Mouse (Mus musculus): ENCODE measurements around the gene Cdk5r2. TPM values are rescaled to one million over a fixed set of nuclear protein-coding genes. Genes with fewer than 3 reads are reported as not detected.

Gene Cdk5r2
- polyA plus RNA-seq, 1 experiment from 2014 or later, result 8.4 TPM

DNA sequence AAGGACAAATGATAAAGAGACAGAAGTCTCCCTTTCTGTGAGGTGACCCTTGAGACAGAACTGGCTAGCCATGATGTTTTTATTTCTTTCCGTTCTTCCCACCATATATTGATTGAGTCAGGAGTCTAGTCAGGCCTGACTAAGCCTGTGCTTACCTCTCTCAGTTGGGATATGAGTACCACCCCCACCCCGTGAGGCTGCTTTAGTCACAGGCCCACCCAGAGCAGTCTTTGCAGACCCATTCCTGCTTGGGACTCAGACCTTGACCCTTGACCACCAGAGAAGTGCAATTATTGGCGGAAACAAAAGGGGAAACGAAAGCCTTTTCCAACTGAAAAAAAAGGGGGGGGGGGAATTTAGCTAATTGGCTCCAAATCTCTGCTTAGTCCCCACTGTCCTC is 2.9 kb downstream of the Cdk5r2 start:
- H3K9me3 ChIP-seq (ENCODE audit: control insufficient read depth, low read length), result no peaks in the 10 kb centered on the region
- peak overlapping the region; percentile 76 for H3K27ac ChIP-seq (ENCODE audit: low read depth, low read length)
- peak overlapping the region; percentile 94 for H3K4me3 ChIP-seq (ENCODE audit: low read length)
- H3K4me2 ChIP-seq (ENCODE audit: low read length), result peak overlapping the region; percentile 81
- H3K36me3 ChIP-seq (ENCODE audit: control insufficient read depth, insufficient read depth, low read length), result no peaks in the 10 kb centered on the region
- H3K9ac ChIP-seq (ENCODE audit: low read depth, low read length), result peak overlapping the region; percentile 73
- WGBS, result 4% methylated on average over 4 of the region's 4 CpGs
- peaks cover 21% of the 10 kb centered on the region for H3K4me1 ChIP-seq (ENCODE audit: control insufficient read depth, insufficient read depth, low read depth, low read length)
- no peaks in the 10 kb centered on the region for H3K27me3 ChIP-seq (replicated peaks; ENCODE audit: control insufficient read depth, insufficient read depth, low read length)
- no peak for ATAC-seq

DNA sequence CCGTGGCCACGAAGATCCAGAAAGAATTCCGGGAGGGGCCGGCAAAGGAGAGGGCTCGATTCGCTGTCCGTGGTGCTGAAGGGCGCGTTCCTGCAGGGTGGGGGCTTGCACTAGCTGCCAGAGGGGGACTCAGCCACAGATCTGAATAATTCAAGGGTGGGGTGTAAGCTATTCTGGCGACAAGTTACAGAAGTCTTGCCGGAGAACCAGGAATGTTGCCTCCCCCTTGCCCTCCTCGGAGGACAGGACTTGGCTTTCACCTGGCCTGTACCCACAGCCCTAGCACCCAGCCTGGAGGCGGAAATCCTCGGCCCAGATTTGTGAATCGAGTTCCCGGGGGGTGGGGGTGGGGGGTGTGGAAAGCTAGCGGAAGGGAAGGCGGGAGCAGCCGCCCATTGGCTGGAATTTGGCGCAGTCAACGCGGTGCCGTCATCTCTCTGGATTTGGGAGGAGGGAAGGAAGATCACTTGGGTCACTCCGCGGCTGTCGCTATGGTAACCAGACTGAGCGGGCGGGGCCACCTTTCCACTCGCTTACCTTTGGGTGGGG is 3.5 kb downstream of the Cdk5r2 start:
- Histone ChIP-seq H3K36me3 (ENCODE audit: control insufficient read depth, insufficient read depth, low read length) (no peaks in the 10 kb centered on the region), H3K9me3 (ENCODE audit: control insufficient read depth, low read length) (no peaks in the 10 kb centered on the region), H3K27ac (ENCODE audit: low read depth, low read length) (peak overlapping the region; percentile 76), H3K4me3 (ENCODE audit: low read length) (peak overlapping the region; percentile 94), H3K9ac (ENCODE audit: low read depth, low read length) (peak overlapping the region; percentile 73), H3K4me1 (ENCODE audit: control insufficient read depth, insufficient read depth, low read depth, low read length) (peaks cover 21% of the 10 kb centered on the region), H3K4me2 (ENCODE audit: low read length) (peak overlapping the region; percentile 81), H3K27me3 (replicated peaks; ENCODE audit: control insufficient read depth, insufficient read depth, low read length) (no peaks in the 10 kb centered on the region)
- peak; percentile 73 for ATAC-seq
- under 1% methylated on average over 29 of the region's 29 CpGs for WGBS

DNA sequence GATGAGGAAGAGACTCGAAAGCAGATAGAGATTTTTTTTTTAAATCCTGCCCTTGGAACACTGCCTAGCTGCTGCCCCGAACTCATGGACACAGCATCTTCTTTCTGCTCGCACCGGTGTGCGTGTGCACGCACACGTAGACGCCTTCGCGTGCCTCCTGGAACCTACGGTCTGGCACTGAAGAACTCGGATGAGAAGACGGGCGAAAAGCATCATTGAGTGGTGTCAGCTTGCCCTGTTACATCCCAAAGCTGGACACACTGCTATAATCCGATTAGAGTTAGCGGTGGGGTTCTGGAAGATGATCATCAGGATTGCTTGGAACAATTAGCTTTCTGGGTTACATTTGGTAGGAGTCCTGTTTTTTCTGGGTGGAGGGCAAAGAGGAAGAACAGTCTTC is 4.1 kb downstream of the Cdk5r2 start:
- Histone ChIP-seq H3K4me1 (ENCODE audit: control insufficient read depth, insufficient read depth, low read depth, low read length) (peaks cover 20% of the 10 kb centered on the region), H3K27ac (ENCODE audit: low read depth, low read length) (peak overlapping the region; percentile 69), H3K9me3 (ENCODE audit: control insufficient read depth, low read length) (no peaks in the 10 kb centered on the region), H3K36me3 (ENCODE audit: control insufficient read depth, insufficient read depth, low read length) (no peaks in the 10 kb centered on the region), H3K9ac (ENCODE audit: low read depth, low read length) (peak overlapping the region; percentile 55), H3K27me3 (replicated peaks; ENCODE audit: control insufficient read depth, insufficient read depth, low read length) (no peaks in the 10 kb centered on the region), H3K4me3 (ENCODE audit: low read length) (peak overlapping the region; percentile 94), H3K4me2 (ENCODE audit: low read length) (peak overlapping the region; percentile 81)
- ATAC-seq, result no peak
- 4% methylated on average over 16 of the region's 16 CpGs for WGBS

DNA sequence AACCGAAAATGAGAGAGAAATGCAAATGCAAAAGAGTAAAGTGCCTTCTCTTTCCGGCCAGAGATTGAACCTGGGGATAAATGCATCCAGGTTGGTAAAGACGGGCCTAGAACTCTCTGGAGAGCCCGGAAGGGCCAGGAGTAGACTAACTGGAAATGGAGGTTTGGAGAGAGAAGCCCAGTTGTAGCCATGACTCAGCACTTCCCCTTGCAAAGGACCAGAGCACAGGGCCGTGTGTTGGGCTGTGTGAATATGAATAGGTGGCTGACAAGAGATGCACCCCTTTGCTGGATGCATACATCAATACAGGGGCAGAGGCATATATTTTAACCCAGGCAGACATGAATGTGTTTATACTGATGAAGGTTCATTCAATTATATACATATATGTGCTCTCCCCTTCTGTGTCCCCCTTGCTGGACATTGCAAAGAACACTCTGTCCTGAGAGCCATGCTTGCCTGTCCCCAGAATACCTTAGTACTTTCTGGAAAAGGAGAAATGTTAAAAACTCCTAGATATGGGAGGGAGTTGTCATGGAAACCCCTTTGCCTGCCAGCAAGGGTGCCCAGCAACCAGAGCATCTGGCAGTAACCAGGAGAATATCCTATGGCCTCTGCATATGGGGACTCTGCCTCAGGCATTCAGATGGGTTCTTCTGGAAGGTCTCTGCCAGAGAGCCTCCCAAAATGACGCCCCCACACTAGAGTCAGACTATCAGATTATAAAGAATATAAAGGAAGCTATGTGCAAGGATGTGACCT is 4.7 kb downstream of the Cdk5r2 start:
- no peak overlapping the region for H3K9ac ChIP-seq (ENCODE audit: low read depth, low read length)
- WGBS, result 41% methylated on average over 6 of the region's 6 CpGs

DNA sequence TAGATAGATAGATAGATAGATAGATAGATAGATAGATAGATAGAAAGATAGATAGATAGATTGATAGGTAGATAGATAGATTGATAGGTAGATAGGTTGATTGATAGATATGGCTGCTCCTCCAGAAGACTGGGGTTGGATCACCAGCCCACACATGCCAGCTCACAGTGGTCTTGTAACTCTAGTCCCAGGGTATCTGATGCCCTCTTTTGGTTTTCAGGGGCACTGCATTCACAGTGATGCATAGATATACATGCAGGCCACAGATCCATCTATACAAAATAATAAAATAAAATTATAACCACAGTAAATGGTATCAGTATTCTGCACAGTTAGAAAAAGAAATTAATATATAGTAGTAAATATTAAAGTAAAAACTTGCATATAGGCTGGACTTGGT is 7.0 kb downstream of the Cdk5r2 start:
- Histone ChIP-seq H3K9ac (ENCODE audit: low read depth, low read length) (no peak overlapping the region), H3K27ac (ENCODE audit: low read depth, low read length) (no peak overlapping the region), H3K4me2 (ENCODE audit: low read length) (no peak overlapping the region), H3K4me3 (ENCODE audit: low read length) (no peak overlapping the region), H3K36me3 (ENCODE audit: control insufficient read depth, insufficient read depth, low read length) (no peaks in the 10 kb centered on the region), H3K9me3 (ENCODE audit: control insufficient read depth, low read length) (no peaks in the 10 kb centered on the region), H3K4me1 (ENCODE audit: control insufficient read depth, insufficient read depth, low read depth, low read length) (peaks cover 15% of the 10 kb centered on the region), H3K27me3 (replicated peaks; ENCODE audit: control insufficient read depth, insufficient read depth, low read length) (no peaks in the 10 kb centered on the region)
- ATAC-seq, result no peak

More for the DNA sequence above, 4.7 kb downstream of the Cdk5r2 start:
- Histone ChIP-seq H3K36me3 (ENCODE audit: control insufficient read depth, insufficient read depth, low read length) (no peaks in the 10 kb centered on the region), H3K27me3 (replicated peaks; ENCODE audit: control insufficient read depth, insufficient read depth, low read length) (no peaks in the 10 kb centered on the region), H3K4me2 (ENCODE audit: low read length) (peak overlapping the region; percentile 81), H3K9me3 (ENCODE audit: control insufficient read depth, low read length) (no peaks in the 10 kb centered on the region), H3K27ac (ENCODE audit: low read depth, low read length) (peak overlapping the region; percentile 69), H3K4me3 (ENCODE audit: low read length) (peak overlapping the region; percentile 94), H3K4me1 (ENCODE audit: control insufficient read depth, insufficient read depth, low read depth, low read length) (peaks cover 16% of the 10 kb centered on the region)
- no peak for ATAC-seq

DNA sequence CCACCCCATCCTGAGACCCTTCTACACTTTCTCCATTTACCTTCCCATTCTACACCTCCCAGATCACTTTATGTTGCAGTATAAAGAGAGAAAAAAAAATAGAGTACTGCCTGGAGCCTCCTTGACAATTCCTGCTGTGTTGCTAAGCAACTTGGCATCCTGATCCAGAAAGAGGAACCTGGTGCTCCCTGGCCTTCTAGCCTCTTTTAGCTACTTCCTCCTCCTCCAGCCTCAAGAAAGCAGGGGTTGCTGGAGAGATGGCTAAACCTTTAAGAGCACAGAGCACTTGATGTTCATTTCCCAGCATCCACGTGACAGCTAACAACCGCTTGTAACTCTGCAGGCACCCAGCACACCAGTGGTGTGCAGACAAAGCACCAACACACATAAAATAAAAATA is 17.5 kb downstream of the Cdk5r2 start:
- 36% methylated on average over 2 of the region's 2 CpGs for WGBS
- Histone ChIP-seq H3K27me3 (replicated peaks; ENCODE audit: control insufficient read depth, insufficient read depth, low read length) (no peaks in the 10 kb centered on the region), H3K27ac (ENCODE audit: low read depth, low read length) (no peak overlapping the region), H3K9me3 (ENCODE audit: control insufficient read depth, low read length) (no peaks in the 10 kb centered on the region), H3K36me3 (ENCODE audit: control insufficient read depth, insufficient read depth, low read length) (no peaks in the 10 kb centered on the region), H3K4me3 (ENCODE audit: low read length) (no peak overlapping the region), H3K4me2 (ENCODE audit: low read length) (no peak overlapping the region), H3K4me1 (ENCODE audit: control insufficient read depth, insufficient read depth, low read depth, low read length) (no peaks in the 10 kb centered on the region), H3K9ac (ENCODE audit: low read depth, low read length) (no peak overlapping the region)
- no peak for ATAC-seq

DNA sequence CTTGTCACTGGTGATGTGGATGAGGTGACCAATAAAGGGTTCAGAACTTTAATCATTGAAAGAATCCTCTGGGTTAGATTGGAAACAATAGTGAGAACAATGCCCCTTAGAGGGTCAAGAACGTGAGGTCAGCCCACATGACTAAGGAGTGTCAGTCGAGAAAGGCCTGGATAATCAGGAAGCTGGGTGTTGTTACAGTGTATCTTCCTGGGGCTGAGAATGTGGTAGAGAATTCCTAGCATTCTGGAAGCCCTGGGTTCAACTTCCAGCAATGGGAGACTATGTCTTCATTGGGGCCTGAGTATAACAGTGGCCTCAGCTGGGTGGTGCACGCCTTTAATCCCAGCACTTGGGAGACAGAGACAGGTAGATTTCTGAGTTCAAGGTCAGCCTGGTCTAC is 22.5 kb downstream of the Cdk5r2 start:
- no peak overlapping the region for H3K9ac ChIP-seq (ENCODE audit: low read depth, low read length)
- peaks cover 4% of the 10 kb centered on the region for H3K4me1 ChIP-seq (ENCODE audit: control insufficient read depth, insufficient read depth, low read depth, low read length)
- H3K27me3 ChIP-seq (replicated peaks; ENCODE audit: control insufficient read depth, insufficient read depth, low read length), result peaks cover 22% of the 10 kb centered on the region
- no peak overlapping the region for H3K27ac ChIP-seq (ENCODE audit: low read depth, low read length)
- H3K4me2 ChIP-seq (ENCODE audit: low read length), result no peak overlapping the region
- ATAC-seq, result no peak
- no peaks in the 10 kb centered on the region for H3K9me3 ChIP-seq (ENCODE audit: control insufficient read depth, low read length)
- no peaks in the 10 kb centered on the region for H3K36me3 ChIP-seq (ENCODE audit: control insufficient read depth, insufficient read depth, low read length)
- H3K4me3 ChIP-seq (ENCODE audit: low read length), result no peak overlapping the region
- WGBS, result 62% methylated on average over 3 of the region's 3 CpGs

DNA sequence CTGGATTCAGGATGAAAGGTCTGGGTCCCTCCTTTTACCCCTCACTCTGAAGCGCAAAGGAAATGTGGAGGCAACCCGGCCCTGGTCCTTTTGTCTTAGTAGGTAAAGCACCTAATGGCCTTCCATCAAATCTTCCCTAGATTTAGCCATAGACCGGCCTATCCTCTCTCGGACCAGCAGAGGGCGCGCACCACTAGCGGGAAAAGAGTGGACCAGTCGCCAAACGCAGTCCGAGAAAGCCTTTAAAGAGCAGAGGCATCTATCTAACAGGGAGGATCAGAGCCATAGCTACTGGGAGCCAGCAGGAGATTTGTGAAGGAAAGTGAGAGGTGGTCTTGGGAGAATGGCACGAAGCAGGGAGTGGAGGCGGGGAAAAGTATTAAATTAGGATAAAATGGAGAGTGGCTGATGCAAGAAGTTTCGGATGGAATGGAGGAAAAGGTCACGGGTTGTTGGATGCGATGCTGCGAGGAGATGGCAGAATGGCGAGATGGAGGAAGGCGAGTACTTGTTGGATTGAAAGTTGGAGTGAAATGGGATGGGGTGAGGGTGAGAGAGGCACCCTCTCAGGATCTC is 26.1 kb downstream of the Cdk5r2 start:
- H3K9ac ChIP-seq (ENCODE audit: low read depth, low read length), result no peak overlapping the region
- H3K4me2 ChIP-seq (ENCODE audit: low read length), result peak overlapping the region; percentile 48
- 0 out of 2 replicates have a peak, but pooled peaks have one; percentile 58 for ATAC-seq
- no peaks in the 10 kb centered on the region for H3K9me3 ChIP-seq (ENCODE audit: control insufficient read depth, low read length)
- peak overlapping the region; percentile 22 for H3K4me3 ChIP-seq (ENCODE audit: low read length)
- 2% methylated on average over 18 of the region's 18 CpGs for WGBS
- H3K36me3 ChIP-seq (ENCODE audit: control insufficient read depth, insufficient read depth, low read length), result no peaks in the 10 kb centered on the region
- peaks cover 26% of the 10 kb centered on the region for H3K4me1 ChIP-seq (ENCODE audit: control insufficient read depth, insufficient read depth, low read depth, low read length)
- peaks cover 42% of the 10 kb centered on the region for H3K27me3 ChIP-seq (replicated peaks; ENCODE audit: control insufficient read depth, insufficient read depth, low read length)
- no peak overlapping the region for H3K27ac ChIP-seq (ENCODE audit: low read depth, low read length)

DNA sequence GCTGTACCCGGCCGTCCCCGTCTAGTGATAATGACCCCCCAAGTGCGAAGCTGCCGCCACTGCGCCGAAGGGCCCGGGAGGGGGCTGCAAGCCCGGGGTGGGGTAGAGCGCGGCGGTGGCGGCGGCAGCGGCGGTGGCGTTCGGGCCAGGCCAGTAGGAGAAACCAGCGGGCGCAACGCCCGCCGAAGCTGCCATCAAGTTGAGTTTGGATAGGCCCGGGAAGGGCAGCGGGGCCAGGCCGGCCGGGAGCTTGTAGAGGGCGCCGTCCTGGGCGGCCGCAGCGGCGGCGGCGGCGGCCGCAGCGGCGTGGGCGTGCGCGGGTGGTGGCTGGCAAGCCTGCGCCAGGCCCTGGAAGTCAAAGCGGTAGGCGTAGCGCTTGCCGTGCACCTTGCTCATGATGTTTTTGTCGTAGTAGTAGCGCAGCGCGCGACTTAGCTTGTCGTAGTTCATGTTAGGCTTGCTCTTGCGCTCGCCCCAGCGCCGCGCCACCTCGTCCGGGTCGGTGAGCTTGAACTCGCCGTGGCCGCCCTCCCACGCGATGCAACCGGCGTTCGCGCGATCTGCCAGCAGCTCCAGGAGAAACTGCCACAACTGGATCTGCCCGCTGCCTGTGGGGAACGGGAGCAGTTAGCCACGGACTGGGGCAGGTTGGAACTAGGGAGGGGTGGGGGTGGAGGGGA is 27.5 kb downstream of the Cdk5r2 start:
- H3K9ac ChIP-seq (ENCODE audit: low read depth, low read length), result peak overlapping the region; percentile 56
- WGBS, result under 1% methylated on average over 63 of the region's 74 CpGs
- 0 out of 2 replicates have a peak, but pooled peaks have one; percentile 31 for ATAC-seq

More for the DNA sequence above, 27.5 kb downstream of the Cdk5r2 start:
- Histone ChIP-seq H3K4me2 (ENCODE audit: low read length) (peak overlapping the region; percentile 86), H3K4me3 (ENCODE audit: low read length) (peak overlapping the region; percentile 49), H3K9me3 (ENCODE audit: control insufficient read depth, low read length) (no peaks in the 10 kb centered on the region), H3K4me1 (ENCODE audit: control insufficient read depth, insufficient read depth, low read depth, low read length) (peaks cover 26% of the 10 kb centered on the region), H3K27me3 (replicated peaks; ENCODE audit: control insufficient read depth, insufficient read depth, low read length) (peaks cover 54% of the 10 kb centered on the region), H3K27ac (ENCODE audit: low read depth, low read length) (no peak overlapping the region), H3K36me3 (ENCODE audit: control insufficient read depth, insufficient read depth, low read length) (no peaks in the 10 kb centered on the region)

All from hindbrain, embryonic 16.5 days (tissue).